Mouse (Mus musculus): ENCODE measurements at regions not wholly inside any gene's neighbourhood (a gene's known extent, or its start where the extent isn't known, plus 50 kb on each side); places are given as distances from the start of the nearest gene placed in this dataset.

- TF ChIP-seq CTCF (IDR thresholded peaks at IDR 0.05; ENCODE audit: borderline replicate concordance, insufficient read depth, low read depth, low read length) (no peak), POLR2A (IDR thresholded peaks at IDR 0.05; ENCODE audit: borderline replicate concordance, insufficient read depth, low read length) (no peak)
Observed at GRCm38 (mm10) chr6:127272630-127273029, 120.6 kb upstream of the Ccnd2 start.
